Mouse (Mus musculus) small intestine, adult 2 months (tissue): Measurements from ENCODE around the gene Trpm1.

ENCODE experiments used
- CTCF ChIP-seq: fragments of 200-500 bp; IDR thresholded peaks from 2 replicates; pipeline ENCODE4 v1.5.1; 2012; ENCODE audit warnings: low read depth, mild to moderate bottlenecking, control low read depth, inconsistent platforms, low read length, moderate library complexity, mixed read lengths; ENCODE audit not compliant: insufficient replicate concordance, insufficient read length; ENCODE audit errors: extremely low read depth
- POLR2A ChIP-seq: fragments of 200-500 bp; IDR thresholded peaks from 2 replicates; pipeline ENCODE4 v1.6.1; 2012; ENCODE audit warnings: low read depth, mild to moderate bottlenecking, control low read depth, inconsistent platforms, low read length, moderate library complexity

- TF ChIP-seq CTCF (no peak), POLR2A (no peak)
Observed at GRCm38 (mm10) chr7:64248352-64248751, 94.7 kb downstream of the Trpm1 start.
